Mouse (Mus musculus): Measurements from ENCODE around the gene Uevld.

DNA sequence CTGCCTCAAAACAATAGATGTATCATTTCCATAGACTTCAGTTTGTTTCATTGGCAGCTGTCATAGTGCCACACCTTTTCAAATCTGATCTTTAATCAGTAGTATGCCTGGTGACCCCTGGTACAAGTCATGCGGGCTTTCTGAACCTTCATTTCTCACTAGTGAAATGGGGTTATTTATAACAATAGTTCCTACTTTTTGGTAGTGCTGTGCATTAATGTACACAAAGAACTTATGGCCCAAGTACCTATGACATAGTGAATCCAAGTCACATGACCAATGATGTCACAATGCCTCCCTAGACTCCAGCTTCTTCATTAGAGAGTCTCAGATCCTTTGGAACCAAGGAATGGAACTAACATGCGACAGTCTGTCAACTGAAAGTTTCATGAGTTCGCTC is 25.0 kb upstream of the Uevld start, which contains the start of gene Gm9999:
- TF ChIP-seq CTCF (IDR thresholded peaks at IDR 0.05; ENCODE audit: extremely low read depth, insufficient read length, insufficient replicate concordance, low read depth, low read length) = no peak
- TF ChIP-seq POLR2A (IDR thresholded peaks at IDR 0.05; ENCODE audit: low read depth, low read length) = no peak
